Mouse (Mus musculus) lung, postnatal 0 days (tissue): ENCODE measurements at regions not wholly inside any gene's neighbourhood (a gene's known extent, or its start where the extent isn't known, plus 50 kb on each side); places are given as distances from the start of the nearest gene placed in this dataset.

Experiments
- ATAC-seq: fragments of 200-750 bp; cut with Nextera tagmentation; 2 replicates; pipeline ENCODE4 v1.8.0; 2017; ENCODE audit warnings: moderate library complexity
- DNase-seq: peaks from one replicate; pipeline ENCODE4 v3.0.0-alpha.2; 2016; ENCODE audit warnings: low spot score
- H3K27ac ChIP-seq: fragments of 300-500 bp; sonication (generic); 2 replicates; pipeline ENCODE4 v1.5.1; 2014; ENCODE audit warnings: antibody characterized with exemption, mild to moderate bottlenecking, low read length, mixed read lengths
- H3K27me3 ChIP-seq: fragments of 300-500 bp; sonication (generic); replicated peaks from 2 replicates; pipeline ENCODE4 v1.6.1; 2014; ENCODE audit warnings: low read length, mixed read lengths; ENCODE audit not compliant: insufficient read depth
- H3K36me3 ChIP-seq: fragments of 300-500 bp; sonication (generic); 2 replicates; pipeline ENCODE4 v1.6.1; 2014; ENCODE audit warnings: low read length, mixed read lengths; ENCODE audit not compliant: insufficient read depth
- H3K4me1 ChIP-seq: fragments of 300-500 bp; sonication (generic); 2 replicates; pipeline ENCODE4 v1.6.1; 2014; ENCODE audit warnings: antibody characterized with exemption, low read depth, low read length, mixed read lengths; ENCODE audit not compliant: insufficient read depth
- H3K4me2 ChIP-seq: fragments of 300-500 bp; sonication (generic); replicated peaks from 2 replicates; pipeline ENCODE4 v1.6.1; 2014; ENCODE audit warnings: low read depth, mild to moderate bottlenecking, low read length, moderate library complexity, mixed read lengths
- H3K4me3 ChIP-seq: fragments of 300-500 bp; sonication (generic); 2 replicates; pipeline ENCODE4 v1.5.1; 2014; ENCODE audit warnings: low read depth, low read length
- H3K9ac ChIP-seq: fragments of 300-500 bp; sonication (generic); replicated peaks from 2 replicates; pipeline ENCODE4 v1.6.1; 2014; ENCODE audit warnings: low read depth, mild to moderate bottlenecking
- H3K9me3 ChIP-seq: fragments of 300-500 bp; sonication (generic); 2 replicates; pipeline ENCODE4 v1.6.1; 2016; ENCODE audit warnings: low read length, mixed read lengths
- CTCF ChIP-seq: IDR thresholded peaks from 2 replicates; pipeline ENCODE4 v1.5.1; 2016; ENCODE audit warnings: antibody characterized with exemption, mild to moderate bottlenecking
- EP300 ChIP-seq: IDR thresholded peaks from 2 replicates; pipeline ENCODE4 v1.6.1; 2016; ENCODE audit warnings: antibody characterized with exemption, mild to moderate bottlenecking, control low read depth
- WGBS: fragments of 180-500 bp; shearing (Covaris S2); extraction: QIAGEN DNeasy Blood & Tissue Kit; methylation state at CpG from one replicate; pipeline ENCODE4 v1.1.7; 2014; 5-methylcytosine and 5-hydroxymethylcytosine counted together

DNA sequence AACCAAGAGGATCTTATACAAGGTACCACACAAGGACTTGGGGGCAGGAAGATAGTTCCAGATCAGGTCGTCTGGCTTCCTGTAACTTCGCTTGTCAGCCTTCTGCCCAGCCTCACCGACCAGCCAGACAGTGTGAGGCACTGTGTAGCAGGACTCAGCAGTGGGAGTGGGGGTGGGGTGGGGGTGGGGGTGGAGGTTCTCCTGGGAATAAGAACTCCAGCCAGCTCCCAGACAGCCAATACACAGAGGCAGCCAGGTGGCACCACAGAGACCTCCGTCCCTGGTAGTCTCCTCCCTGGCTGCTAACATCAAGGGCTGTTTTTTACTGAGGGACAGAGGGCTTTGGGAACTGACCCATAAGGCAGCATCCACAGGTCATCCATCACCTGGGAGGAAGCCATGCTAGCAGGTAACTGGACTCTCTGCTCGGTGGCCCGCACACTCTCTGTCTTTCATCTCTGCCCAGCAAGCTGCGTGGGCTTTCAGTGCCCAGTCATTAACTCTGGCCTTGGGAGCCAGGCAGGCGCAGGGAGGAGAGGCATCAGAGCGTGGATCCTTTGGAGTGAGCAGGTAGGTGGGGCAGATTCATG is 60.3 kb upstream of the Wnt4 start:
- ATAC-seq (no peak), DNase-seq (no peak)
- Histone ChIP-seq H3K27me3 (no peaks in the 10 kb centered on the region), H3K9me3 (no peaks in the 10 kb centered on the region), H3K4me3 (no peak overlapping the region), H3K27ac (no peak overlapping the region), H3K4me2 (no peak overlapping the region), H3K4me1 (no peaks in the 10 kb centered on the region), H3K9ac (no peak overlapping the region), H3K36me3 (no peaks in the 10 kb centered on the region)
- TF ChIP-seq CTCF (no peak), EP300 (no peak)
- WGBS: 57% methylated on average over 9 of the region's 9 CpGs

- H3K9me3 ChIP-seq: no peaks in the 10 kb centered on the region
- H3K4me1 ChIP-seq: no peaks in the 10 kb centered on the region
- DNase-seq (no peak), ATAC-seq (no peak)
- TF ChIP-seq EP300 (no peak), CTCF (no peak)
- no peaks in the 10 kb centered on the region for H3K36me3 ChIP-seq
- no peak overlapping the region for H3K9ac ChIP-seq
- H3K4me3 ChIP-seq: no peak overlapping the region
- H3K4me2 ChIP-seq: no peak overlapping the region
- H3K27me3 ChIP-seq: no peaks in the 10 kb centered on the region
- no peak overlapping the region for H3K27ac ChIP-seq
- 61% methylated on average over 8 of the region's 8 CpGs for WGBS
These were observed 62.7 kb upstream of the Wnt4 start for GRCm38 (mm10) chr4:137214573-137214972.

- Histone ChIP-seq H3K27me3 (no peaks in the 10 kb centered on the region), H3K4me1 (no peaks in the 10 kb centered on the region), H3K36me3 (no peaks in the 10 kb centered on the region), H3K27ac (no peak overlapping the region), H3K4me2 (no peak overlapping the region), H3K9ac (no peak overlapping the region), H3K9me3 (no peaks in the 10 kb centered on the region), H3K4me3 (no peak overlapping the region)
- DNase-seq (no peak), ATAC-seq (no peak)
- WGBS: 37% methylated on average over 9 of the region's 9 CpGs
- TF ChIP-seq CTCF (no peak), EP300 (no peak)
These were observed 64.4 kb upstream of the Wnt4 start for GRCm38 (mm10) chr4:137212846-137213245.

DNA sequence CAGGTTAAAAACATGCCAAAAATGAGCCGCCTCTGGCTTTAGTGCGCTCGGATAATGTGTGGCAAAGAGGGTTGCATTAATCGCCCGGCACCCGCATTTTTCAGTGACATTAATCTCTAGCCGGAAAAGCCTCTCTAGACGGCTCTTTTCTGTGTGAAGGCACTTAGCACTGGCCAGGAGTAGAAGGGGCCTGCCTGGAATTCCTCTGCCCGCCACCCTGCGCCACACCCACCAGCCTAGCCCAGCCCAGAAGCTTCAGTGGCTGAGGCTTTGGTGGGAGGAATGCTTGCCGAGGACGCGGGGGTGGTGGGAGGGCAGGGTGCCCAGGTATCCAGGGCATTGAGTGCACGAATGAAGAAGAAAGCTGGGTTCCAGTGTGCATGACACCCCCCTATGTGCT is 65.2 kb upstream of the Wnt4 start:
- DNase-seq (peak; percentile 70), ATAC-seq (peak; percentile 89)
- 17% methylated on average over 14 of the region's 14 CpGs for WGBS
- no peak overlapping the region for H3K9ac ChIP-seq
- H3K36me3 ChIP-seq: no peaks in the 10 kb centered on the region
- H3K27me3 ChIP-seq: no peaks in the 10 kb centered on the region
- H3K4me1 ChIP-seq: no peaks in the 10 kb centered on the region
- no peaks in the 10 kb centered on the region for H3K9me3 ChIP-seq
- no peak overlapping the region for H3K4me3 ChIP-seq
- peak; percentile 44; the same call in 1 of the 2 replicates for TF ChIP-seq EP300
- TF ChIP-seq CTCF: 0 out of 2 replicates have a peak, but pooled peaks have one; percentile 9
- H3K27ac ChIP-seq: no peak overlapping the region
- H3K4me2 ChIP-seq: no peak overlapping the region

DNA sequence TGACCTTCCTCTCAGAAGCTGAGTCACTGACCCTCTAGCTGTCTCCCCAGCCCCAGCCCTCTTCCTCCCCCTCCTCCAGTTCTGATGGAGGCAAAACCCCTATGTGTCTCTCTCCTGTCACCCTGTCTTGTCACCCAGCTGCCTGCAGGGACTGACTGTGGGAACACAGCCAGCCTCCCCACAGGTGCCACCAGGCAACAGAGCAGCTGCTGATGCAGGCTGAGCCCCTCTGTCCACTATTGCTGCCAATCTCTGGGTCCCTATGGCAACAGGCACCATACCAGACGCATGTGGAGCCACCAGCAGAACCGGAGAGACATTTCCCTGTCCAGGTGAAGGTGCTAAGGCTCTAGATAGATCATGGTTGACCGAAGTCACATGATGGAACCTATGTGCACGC is 66.0 kb upstream of the Wnt4 start:
- no peak for DNase-seq
- Histone ChIP-seq H3K4me3 (no peak overlapping the region), H3K9me3 (no peaks in the 10 kb centered on the region), H3K4me2 (no peak overlapping the region), H3K4me1 (no peaks in the 10 kb centered on the region), H3K27ac (no peak overlapping the region), H3K27me3 (no peaks in the 10 kb centered on the region), H3K9ac (no peak overlapping the region), H3K36me3 (no peaks in the 10 kb centered on the region)
- no peak for TF ChIP-seq CTCF
- TF ChIP-seq EP300: no peak
- WGBS: 51% methylated on average over 4 of the region's 4 CpGs
- no peak for ATAC-seq

DNA sequence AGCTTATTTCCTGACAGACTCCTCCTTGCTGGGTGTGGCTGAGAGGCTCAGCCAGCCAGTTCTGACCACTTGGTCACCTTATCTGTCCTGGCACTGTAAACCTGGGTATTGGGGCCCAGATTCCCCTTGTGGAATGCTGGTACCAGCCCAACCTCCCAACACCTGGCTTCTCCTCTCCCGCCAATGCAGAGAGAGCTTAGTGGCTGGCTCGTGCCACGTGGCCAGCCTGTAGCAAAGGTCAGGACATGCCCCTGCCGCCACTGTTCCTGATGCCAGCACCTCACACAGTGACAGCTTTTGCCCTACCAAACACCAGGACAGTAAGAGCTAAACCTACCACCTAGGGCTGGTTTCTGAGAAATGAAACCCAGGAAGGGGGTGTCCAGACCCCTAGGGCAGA is 66.8 kb upstream of the Wnt4 start:
- DNase-seq (no peak), ATAC-seq (no peak)
- Histone ChIP-seq H3K27ac (no peak overlapping the region), H3K4me1 (no peaks in the 10 kb centered on the region), H3K9me3 (no peaks in the 10 kb centered on the region), H3K27me3 (no peaks in the 10 kb centered on the region), H3K9ac (no peak overlapping the region), H3K4me2 (no peak overlapping the region), H3K4me3 (no peak overlapping the region), H3K36me3 (no peaks in the 10 kb centered on the region)
- 37% methylated on average over 4 of the region's 4 CpGs for WGBS
- TF ChIP-seq CTCF (no peak), EP300 (no peak)

GRCm38 (mm10) chr4:137200968-137201367 is 76.3 kb upstream of the Wnt4 start:
- Histone ChIP-seq H3K4me2 (no peak overlapping the region), H3K36me3 (no peaks in the 10 kb centered on the region), H3K27me3 (no peaks in the 10 kb centered on the region), H3K4me1 (no peaks in the 10 kb centered on the region), H3K27ac (no peak overlapping the region), H3K4me3 (no peak overlapping the region), H3K9ac (no peak overlapping the region), H3K9me3 (no peaks in the 10 kb centered on the region)
- TF ChIP-seq CTCF (no peak), EP300 (no peak)
- no peak for ATAC-seq
- DNase-seq: no peak
- WGBS: 74% methylated on average over 7 of the region's 7 CpGs
